Mouse (Mus musculus) layer of hippocampus, postnatal 36 days (tissue): Measurements from ENCODE around the gene Hps3. TPM values are rescaled to one million over a fixed set of nuclear protein-coding genes. Genes with fewer than 3 reads are reported as not detected.
"Not testable (repeated sequence)": the region's sequence is repeated elsewhere in the genome, so short reads cannot be mapped to it uniquely, and the experiment has no call there.

ENCODE experiments used
- DNase-seq, 2 experiments: peaks; one replicate each; pipeline ENCODE4 v3.0.0; 2022
- total RNA-seq, 2 experiments: library from RNA; stranded (reverse); gene quantifications; 2 replicates each; pipeline ENCODE4 v1.2.3; 2021

Gene Hps3
- 10 to 100 TPM; 20.5 to 22.0 TPM for total RNA-seq

DNA sequence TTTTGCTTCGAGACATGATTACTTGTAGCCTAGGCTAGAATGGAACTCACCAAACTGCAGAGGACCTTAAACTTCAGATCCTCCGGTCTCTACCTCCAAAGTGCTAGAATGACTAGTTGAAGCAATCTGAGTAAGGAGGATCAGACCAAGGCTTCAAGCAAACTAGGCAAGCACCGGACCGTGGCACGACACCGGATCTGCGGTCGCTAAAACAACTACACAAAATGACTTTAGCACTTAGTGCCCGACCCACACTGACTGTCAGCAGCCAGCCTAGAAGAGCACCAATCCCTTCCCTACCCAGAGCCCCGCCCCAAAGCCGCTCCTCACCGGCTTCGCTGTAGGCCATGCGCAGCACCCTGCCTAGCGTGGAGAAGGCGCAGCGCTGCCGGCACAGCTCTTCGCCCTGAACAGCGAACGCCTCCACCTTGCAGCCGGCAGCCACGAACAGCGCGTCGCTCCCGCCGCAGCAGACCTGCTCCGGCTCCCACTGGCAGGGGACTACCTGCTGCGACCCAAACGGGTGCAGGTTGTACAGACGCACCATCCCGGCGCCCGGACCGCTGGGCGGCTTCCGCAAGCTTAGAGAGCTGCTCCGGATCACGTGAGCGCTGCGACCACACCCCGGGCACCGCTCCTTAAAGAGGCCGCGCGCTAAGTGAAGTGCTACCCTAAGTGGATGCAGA is at the start of gene Hps3:
Gene Hps3 (minus strand): TSS at position 597 of the 686 bp plus-strand sequence.
- peak; percentile 87 to 90 for DNase-seq

- DNase-seq: no peak
These were observed 47.0 kb upstream of the Hps3 start for GRCm38 (mm10) chr3:20082161-20082560.

- no peak for DNase-seq
These were observed 41.3 kb upstream of the Hps3 start for GRCm38 (mm10) chr3:20076145-20077053.

DNA sequence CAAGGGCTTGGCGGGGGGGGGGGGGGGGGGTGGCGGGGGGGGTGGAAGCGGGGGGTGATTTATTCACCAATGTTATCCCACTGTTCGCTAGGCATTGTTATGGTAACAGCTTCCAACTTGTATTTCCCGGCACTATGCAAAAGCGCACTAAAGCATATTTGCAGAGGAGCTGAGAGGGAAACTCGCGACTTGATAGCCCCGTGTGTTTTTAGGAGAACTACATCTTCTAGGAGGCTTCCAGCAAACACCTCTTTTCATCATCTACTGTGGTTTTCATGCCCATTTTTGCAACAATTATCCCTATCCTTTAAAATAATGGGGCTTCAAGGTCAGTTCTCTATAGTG is 23.1 kb upstream of the Hps3 start:
- DNase-seq: no peak

DNA sequence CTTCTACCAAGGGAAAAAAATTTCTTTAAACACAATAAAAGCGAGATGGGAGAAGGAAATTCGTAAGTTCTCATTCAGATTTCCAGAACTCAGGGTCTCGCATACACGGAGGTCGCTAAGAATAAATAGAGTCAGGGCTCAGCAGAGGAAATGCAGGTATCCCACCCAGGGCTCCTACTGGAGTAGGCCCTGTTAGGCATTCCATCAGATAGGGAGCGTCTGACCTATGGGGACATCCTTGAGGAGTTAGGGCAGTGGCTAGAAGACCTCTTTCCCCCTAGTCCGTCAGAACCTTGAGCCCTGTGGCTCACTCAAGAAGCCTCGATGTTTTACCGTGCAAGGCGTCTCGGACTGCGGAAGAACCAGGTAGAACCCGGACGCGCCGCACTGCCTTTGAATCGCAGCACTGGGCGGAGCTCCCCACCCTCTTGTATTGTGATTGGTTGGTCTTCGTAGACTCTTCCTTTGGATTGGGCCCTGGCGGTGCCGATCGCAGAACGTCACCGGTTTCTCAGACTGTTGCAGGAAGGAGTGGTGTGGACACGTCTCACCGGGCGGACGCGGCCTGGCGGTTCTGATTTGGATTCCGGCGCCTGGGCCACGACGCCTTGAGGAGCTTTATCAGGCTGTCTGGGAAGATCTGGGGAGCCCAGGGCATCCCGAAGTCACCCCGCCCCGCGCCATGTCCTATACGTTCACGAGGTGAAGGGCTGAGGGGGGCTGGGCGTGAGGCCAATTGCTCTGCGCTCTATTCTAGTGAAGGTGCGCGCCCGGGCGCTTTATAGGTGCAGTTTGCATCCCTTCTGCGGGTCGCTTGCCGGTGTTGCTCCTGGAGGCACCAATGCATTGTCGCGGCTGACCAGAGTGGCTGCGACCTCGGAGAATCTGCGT is 22.4 kb upstream of the Hps3 start, which contains the start of gene Hltf:
Gene Hltf (plus strand): TSS at position 506 of the 891 bp plus-strand sequence.
- peak; percentile 93 to 95 for DNase-seq

DNA sequence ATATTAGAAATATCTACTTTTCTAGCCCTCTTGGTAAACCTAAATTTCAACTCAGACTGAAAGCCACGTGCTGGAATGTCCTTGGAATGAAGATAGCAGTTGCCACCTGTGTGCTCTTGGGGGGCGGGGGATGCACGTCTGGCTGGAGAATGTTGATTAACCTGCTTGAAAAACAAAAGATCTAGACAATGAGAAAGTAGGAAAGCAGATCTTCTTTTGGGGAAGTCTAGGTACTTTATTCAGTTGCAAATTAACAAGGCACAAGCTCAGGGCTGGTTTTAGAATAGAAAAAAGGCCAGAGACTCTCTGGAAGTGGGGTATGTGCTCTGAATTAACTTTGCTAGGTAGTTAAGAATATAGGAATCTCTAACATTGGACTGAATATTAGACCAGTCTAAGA is 9.6 kb upstream of the Hps3 start:
- DNase-seq: not testable (repeated sequence)

DNA sequence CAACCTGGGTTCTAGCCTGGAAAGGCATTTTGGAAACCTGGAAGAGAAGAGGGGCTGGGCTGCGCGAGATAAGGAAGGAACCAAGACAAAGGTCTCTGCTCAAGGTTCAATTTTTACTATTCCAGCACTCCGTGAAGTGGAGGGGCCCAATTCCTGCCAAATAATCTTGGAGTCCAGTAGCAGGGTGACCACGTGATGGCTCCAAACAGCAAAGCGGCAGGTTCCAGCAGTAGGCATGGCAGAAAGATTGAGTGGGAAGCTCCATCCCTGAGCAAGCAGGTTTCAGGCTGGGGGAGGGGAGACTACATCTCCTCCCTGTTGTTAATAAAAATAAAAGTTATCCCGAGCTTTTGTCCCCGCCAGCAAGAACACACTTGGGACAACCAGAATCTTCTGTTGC is 6.3 kb upstream of the Hps3 start:
- not testable (repeated sequence) for DNase-seq

- no peak for DNase-seq
These were observed 954 bp upstream of the Hps3 start for GRCm38 (mm10) chr3:20036069-20036468.

DNA sequence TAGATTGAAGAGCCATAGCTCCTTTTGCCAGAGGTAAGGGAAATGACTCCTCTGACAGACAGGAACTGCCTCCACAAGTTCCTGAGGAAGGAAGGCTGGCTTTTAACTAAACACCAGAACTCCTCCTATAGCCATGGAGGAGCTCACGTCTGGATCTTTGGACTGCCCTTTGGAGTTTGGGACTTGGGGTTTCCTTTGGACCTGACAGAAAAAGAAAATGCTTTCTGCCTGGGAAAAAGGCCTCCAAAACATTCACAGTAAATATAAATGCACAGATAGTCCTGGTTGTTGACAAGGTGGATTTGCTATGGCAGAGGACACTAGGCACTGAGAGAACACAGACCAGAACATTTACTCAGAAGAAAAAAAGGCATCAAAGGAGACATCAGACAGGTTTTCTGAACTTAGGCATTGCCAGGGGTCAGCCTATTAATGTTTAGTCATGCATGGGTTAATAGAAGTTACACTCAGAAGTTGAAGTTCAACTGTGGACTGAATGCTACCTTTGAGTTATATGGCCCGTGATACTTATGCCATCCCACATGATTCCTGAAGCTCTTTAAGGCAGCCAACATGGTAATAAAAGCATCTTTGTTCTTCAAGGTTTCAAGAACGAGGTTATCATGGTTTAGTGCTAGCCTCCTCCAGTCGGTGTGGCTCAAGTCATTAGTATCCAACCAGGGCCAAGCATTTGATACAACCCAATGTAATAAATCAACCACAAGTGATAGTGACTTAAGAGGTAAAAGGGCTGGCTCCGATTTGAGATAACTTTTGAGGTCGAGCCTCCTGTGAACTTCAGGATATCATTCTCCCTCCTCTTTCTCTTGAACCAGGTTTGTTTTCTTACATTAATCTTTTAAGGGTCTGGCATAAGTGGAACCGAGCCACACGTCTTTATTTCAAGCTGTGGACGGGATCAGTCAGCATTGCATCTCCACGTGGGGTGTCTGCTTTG is 1.1 kb downstream of the Hps3 start:
- no peak for DNase-seq

GRCm38 (mm10) chr3:20030807-20031206 is 4.3 kb downstream of the Hps3 start:
- DNase-seq: no peak

DNA sequence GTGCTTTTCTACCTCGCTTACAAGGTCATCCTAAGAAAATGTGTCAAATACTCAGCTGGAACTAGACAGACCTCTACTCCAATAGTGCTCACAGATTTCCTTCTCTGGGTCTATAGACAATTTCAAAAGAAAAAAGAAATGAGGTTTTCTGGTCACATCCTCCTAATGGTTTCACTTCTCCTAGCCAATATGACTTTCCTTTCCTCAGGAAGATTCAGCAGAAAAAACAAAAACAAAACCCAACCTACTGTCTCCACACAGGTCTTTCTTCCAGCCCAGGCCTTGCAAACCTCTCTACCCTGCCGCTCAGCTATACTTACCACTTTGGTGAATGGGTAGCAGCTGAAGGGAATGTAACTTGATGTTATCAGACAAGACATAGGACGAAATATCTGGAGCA is 6.5 kb downstream of the Hps3 start:
- DNase-seq: no peak

DNA sequence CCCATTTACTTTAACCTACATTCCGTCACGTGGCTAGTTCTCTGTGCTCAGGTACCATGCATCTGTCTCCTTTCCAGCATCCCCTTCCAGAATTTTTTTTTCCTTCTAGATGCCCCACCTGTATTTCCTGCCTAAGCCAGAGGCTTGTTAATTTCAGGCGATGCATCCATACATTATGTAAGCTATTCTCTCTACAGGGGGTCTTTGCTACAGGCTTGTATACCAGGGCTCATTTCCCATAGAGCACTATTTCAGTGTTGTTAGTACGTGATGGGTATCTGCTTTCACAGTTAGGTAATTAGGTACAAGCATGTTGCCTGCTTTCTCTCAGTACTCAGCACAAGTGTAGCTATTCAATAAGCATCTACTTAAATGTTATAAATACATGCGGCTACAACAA is 7.3 kb downstream of the Hps3 start:
- DNase-seq: no peak

- DNase-seq: no peak
These were observed 8.0 kb downstream of the Hps3 start for GRCm38 (mm10) chr3:20026996-20027689.

GRCm38 (mm10) chr3:20026481-20026880 is 8.6 kb downstream of the Hps3 start:
- DNase-seq: no peak

- no peak for DNase-seq
These were observed 11.3 kb downstream of the Hps3 start for GRCm38 (mm10) chr3:20023832-20024231.

DNA sequence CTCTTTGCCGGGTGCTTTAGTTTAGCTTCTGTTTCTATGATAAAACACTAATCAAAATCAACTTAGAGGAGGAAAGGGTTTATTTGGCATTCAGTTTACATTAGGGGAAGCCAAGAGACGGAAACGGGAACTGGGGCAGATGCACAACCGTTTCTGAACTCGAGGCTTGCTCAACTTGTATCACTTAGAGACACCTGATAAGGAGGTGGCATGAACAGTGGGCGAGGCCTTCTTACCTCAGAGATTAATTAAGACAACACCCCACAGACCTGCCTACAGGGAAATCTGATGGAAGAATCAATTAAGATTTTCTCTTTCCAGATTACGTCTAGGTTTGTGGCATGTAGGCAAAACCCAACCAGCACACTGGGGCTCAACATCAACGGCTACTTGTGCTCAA is 17.0 kb downstream of the Hps3 start:
- no peak for DNase-seq

DNA sequence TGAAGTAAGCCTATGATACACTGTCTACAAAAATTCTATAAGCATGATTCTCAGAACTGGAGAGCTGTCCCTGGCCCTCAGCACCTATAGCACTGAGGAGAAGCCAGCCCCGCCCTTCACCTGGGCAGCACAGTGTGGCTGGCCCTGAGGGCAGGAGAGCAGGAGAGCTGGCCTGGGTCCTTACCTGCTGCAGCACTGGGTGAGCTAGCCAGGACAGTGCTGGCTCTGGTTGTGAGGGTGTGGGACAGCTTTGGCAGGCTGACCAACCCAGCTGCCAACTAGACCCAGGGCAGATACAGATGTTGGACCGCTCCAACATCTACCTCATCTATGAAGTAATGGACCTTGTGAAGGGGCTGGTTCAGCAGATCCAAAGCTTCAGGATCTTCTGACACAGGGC is 20.7 kb downstream of the Hps3 start:
- no peak for DNase-seq

- DNase-seq: not testable (repeated sequence)
These were observed 24.2 kb downstream of the Hps3 start for GRCm38 (mm10) chr3:20010905-20011304.

DNA sequence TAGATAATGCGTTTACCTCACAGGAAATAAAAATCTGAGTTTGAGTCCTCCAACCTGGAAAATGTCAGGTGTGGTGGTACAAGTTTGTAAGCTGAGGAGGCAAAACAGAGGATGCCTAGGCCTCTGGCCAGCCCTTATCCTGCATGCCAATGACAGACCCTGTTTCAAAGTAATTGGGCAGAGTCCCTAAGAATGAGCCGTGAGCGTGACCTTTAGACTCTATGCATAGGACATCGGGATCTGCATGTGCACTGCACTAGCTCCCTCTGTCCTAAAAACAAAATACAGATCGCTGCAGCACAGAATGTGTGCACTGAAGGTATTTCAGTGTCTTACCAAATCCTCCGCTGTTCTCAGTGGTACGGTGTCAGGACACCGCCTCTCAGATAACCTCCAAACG is 24.7 kb downstream of the Hps3 start:
- DNase-seq: no peak

- no peak for DNase-seq
These were observed 27.4 kb downstream of the Hps3 start for GRCm38 (mm10) chr3:20007759-20008158.

GRCm38 (mm10) chr3:20007275-20007674 is 27.8 kb downstream of the Hps3 start:
- no peak for DNase-seq
